Mouse (Mus musculus) lung, postnatal 14 days (tissue): ENCODE measurements around the gene Oas2.
A peak's percentile ranks its signal among the peaks of the same experiment; 100 is the strongest.
"Not testable (repeated sequence)": the region's sequence is repeated elsewhere in the genome, so short reads cannot be mapped to it uniquely, and the experiment has no call there.

Source experiments
- DNase-seq: peaks from one replicate; pipeline ENCODE4 v3.0.0; 2021

Gene Oas2

DNA sequence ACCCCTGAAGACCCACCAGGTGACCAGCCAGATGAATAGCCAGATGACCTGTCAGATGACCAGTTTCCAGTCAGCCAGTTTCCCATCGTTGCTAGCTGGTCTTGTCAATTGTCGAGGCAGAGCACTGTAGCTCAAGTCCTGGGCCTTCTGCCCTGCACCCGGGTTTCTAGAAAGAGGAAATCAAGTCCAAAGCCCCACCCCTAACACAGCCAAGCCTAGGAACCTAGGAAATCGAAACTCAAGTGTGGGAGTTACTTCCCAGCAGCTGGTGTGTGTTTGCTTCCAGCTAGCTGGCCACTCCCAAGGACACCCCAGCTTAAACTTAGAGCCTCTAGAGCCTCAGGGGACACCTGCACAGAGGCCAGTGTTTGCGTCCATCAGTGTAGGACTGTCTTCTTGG is at the start of gene Oas2:
Gene Oas2, minus strand, starts transcription at position 166 of the 400 bp plus-strand sequence.
- DNase-seq = no peak

DNA sequence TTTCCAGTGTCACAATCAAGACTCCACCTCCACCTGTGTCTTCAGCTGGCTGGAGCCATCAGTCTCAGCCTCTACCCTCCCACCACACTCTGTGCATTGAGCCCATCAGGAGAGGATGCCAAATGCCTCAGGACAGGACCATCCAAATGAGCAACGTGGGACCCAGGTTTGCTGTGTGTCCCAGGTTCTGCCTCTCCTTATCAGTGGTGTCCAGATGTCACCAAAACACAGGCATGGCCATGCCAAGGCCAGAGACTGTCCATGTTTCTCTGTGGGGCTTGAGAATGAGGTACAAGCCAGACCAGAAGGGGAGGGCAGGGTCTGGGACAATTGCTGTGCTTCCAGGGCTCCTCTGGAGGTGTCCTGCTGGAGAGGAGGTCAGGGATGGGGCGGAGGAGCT is 49.3 kb upstream of the Oas2 start:
- not testable (repeated sequence) for DNase-seq

- not testable (repeated sequence) for DNase-seq
Measured at GRCm38 (mm10) chr5:120798147-120798546, 48.5 kb upstream of the Oas2 start.

DNA sequence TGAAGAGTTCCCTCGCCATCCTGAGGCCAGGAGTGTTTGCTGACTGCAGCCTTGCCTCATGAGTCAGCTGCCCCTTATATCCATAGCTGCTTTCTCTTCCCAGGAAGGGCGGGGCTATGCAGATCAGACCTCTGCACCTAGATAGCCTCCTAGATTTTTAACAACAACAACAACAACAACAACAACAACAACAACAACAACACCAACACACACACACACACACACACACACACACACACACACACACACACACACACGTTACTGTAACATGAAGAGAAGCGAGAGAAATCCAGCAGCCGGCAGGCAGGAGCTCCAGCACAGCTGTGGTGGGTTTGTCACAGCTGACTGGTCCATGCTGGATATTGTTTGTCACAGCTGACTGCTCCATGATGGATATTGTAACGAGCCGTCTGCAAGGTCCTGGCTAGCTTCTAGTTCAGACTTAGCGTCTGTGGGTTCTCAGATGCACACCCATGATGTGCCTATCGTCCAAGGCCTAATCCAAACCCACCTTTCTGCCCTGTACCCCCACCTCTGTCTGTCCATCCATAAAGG is 45.9 kb upstream of the Oas2 start, which contains the start of gene Oas1e:
Gene Oas1e, minus strand, starts transcription at position 51 of the 555 bp plus-strand sequence.
- DNase-seq = not testable (repeated sequence)

GRCm38 (mm10) chr5:120793043-120793442 is 43.4 kb upstream of the Oas2 start:
- DNase-seq = peak; percentile 66

DNA sequence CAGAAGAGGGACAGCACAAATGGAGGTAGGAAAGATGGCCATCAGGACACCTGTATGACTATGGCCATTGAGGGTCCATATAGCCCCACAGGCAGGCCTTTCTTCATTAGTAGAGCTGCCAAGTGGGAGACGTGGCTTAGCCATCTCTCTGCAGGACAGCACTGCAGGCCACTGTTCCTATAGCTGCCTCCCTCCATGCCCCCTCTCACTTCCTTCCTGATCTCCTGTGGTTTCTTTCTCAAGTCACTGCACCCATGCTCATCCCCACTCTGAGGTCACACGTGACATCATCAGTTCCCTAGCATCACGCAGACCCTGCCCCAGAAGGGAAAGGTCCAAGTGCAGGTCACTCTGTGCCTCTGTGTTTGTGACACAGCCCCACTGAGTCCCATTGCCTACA is 37.4 kb upstream of the Oas2 start:
- no peak for DNase-seq

DNA sequence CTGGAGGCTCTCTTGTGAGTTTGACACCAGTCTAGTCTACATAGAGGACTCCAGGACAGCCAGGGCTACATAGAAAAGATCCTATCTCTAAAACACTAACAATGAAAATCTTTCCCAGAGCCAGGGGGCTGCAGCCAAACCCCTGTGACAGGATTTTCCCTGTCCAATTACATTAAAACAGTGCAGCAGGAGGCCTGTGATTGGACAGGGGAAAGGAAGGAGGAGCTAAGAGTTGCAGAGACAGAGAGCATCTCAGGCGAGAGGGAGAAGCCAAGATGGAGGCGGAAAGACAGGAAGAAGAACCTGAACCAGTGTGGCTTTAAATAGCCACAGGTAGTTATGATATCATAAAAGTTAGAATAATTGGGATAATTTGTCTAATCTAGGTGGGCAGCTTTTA is 32.8 kb upstream of the Oas2 start:
- no peak for DNase-seq

GRCm38 (mm10) chr5:120781646-120782045 is 32.0 kb upstream of the Oas2 start:
- DNase-seq = no peak

DNA sequence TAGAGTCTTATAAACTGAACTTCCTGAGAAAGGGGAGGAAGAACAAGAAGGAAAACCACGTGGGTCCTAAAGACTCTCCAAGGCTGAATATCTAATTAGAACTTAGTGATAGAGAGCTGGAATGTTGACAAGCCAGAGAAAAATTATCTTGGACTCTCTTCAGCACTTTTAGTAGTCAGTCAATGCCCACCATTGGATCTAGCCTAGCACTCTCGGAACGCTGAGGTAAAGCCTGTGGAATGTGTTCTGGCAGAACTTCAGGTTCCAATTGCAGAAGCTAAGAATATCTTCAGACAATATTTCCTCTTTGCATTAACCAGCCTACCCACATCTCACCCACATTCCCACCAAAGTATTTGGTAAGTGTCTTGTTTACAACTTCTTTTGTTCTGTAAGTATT is 30.3 kb upstream of the Oas2 start:
- DNase-seq = peak; percentile 14

- no peak for DNase-seq
Measured at GRCm38 (mm10) chr5:120778941-120779340, 29.3 kb upstream of the Oas2 start.

DNA sequence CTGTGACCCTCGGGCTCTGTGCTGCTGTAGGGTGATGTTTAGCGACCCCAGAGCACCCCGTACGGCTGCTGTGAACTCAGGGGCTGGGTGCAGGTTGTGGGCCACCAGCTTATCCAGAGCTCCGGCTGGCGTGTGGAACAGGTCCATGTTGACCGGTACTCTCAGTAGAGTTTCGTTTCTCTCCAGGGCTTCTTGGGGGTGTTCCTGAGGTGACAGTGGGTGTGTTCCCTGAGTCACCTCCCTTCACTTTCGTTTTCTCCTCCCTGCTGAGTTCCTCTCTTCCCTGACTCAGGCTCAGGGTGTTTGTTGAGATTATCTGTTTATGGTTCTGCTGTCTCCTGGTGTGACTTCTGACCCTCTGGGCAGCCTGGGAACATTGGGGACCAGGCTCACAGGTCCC is 27.8 kb upstream of the Oas2 start, which contains the start of gene Oas3:
Gene Oas3, minus strand, starts transcription at position 184 of the 400 bp plus-strand sequence.
- no peak for DNase-seq

- DNase-seq = no peak
Measured at GRCm38 (mm10) chr5:120776801-120777200, 27.1 kb upstream of the Oas2 start.

DNA sequence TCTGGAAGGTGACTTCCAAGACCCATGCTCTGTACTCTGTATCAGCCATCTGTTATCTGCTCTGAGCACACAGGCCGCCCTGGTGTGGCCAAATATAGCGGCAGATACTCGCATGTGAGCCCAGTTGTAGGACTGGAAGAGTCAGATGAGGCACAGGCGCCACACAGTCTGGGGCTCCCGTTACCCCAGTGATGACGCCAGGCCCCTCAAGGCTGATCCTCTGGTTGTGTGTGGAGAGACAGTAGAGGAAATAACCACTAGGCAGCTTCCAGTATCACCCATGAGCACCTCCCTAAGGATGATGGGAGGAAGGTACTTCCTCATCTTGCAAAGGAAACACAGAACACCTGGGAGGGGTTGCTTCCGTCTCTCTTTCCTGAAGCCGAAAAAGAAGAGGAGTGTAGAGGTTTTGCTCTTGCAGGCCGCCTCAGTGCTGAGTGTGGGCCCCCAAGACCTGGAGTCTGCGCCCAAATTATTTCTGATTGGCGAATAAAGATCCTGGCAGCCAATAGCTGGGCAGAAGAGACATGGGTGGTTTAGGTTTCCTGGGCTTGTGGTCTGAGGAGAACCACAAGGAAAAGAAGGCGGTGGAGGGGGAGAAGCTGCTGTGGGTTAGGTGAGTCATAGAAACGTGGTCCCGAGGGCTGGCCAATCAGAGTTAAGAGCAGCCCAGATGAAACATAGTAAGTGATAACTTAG is 25.8 kb upstream of the Oas2 start:
- no peak for DNase-seq

DNA sequence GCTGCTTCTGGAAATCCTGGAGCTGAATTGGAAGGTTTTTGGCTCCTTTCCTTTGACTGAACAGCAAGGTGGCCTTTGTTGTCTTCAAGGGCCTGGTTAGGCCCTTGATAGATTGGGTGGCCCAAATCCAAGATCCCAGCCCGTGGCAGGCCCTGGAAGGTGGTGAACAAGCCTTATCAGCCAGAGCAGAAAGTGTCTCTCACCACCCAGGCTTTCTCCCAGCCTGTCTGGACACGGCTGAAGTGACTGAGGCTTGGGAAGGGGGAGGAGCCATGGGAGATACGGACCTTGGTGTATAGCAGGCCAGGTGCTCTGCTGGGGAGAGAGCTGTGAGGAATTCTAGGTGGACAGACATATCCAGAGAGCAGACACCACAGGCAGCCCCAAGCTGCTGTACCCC is 19.7 kb upstream of the Oas2 start:
- no peak for DNase-seq

- DNase-seq = no peak
Measured at GRCm38 (mm10) chr5:120765010-120765409, 15.4 kb upstream of the Oas2 start.

DNA sequence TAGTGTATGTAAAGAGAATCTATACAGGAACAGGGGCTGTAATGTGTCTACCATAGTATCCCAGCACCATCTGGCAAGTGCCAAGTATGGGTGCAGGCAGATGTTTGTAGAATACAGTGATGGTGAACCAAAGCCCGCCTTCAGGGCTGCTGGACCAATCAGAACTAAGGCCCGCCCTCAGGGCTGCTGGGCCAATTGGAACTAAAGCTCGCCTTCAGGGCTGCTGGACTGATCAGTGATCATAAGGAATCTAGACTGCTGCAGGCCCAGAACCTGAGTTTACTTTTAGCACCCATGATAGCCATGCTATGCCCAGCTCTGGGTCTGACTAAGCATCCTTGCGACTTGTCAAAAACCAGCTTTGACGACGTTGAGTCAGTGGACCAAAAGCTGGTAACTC is 12.2 kb upstream of the Oas2 start:
- no peak for DNase-seq

DNA sequence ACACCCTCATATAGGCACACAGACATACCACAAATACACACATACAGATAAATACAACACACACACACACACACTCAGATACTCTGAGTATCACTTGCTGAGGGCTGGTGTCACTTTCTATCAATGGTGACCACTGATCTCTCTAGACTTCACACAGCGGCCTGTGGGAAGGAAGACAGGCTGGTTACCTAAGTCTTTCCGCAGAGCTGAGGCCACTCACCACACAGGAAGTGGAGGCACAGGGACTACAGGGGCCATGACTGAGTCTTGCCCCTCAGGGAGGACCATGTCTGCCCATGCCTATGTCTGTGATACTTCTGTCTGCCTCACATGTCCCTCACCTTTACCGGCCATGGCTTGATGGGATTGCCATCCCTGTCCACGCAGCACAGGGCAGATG is 4.6 kb upstream of the Oas2 start:
- DNase-seq = no peak

DNA sequence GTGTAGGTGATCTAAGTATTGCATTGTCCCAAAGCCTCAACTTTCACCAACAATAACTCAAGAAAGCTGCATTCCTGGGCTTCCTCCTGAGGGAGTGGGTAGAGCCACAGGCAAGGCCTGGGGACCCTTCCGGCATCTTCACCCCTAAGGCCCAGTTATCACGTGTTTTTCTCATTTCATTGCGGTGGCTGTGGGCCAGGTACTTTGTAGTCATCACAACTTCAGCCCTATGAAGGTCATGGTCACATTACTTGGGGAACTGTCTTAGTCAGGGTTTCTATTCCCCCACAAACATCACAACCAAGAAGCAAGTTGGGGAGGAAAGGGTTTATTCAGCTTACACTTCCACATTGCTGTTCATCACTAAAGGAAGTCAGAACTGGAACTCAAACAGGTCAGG is 3.1 kb upstream of the Oas2 start:
- no peak for DNase-seq

DNA sequence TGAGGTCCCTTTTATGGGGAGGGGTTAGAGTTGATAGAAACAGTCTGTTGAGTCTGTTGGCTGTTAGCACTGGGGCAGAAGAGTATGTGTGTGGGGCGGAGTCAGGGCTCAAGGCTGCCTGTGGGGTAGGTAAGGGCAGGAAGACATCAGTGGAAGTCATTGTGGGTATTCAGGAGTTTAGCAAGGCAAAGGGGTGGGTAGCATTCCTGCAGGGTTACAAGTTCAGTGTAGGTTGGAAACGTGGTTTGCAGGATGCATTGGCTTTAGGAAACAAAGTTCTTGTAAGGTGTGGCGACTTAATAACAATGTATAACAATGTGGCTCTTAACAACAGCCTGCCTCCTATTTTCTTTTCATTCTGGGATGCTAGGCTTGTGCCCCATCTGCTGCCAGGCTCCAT is 1.6 kb upstream of the Oas2 start:
- DNase-seq = no peak

DNA sequence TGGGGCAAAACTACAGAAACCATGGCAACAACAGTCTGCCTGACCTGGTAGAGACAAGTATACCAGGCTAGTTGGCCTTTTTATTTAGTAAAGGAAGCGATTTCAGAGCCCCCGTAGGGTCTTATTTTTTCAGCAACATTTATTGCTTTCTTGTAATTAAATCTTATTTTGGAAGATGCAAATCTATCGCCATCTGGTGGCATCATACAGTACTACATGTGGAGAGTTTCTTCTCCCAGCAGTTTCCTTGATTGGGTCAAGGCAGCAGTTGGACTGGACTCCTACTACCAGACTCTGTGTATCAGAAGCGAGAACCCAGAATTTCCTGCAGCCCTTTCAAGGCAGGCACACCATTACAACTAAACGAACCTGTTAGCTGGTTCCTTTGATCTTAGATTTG is 3.2 kb downstream of the Oas2 start:
- DNase-seq = peak; percentile 64

DNA sequence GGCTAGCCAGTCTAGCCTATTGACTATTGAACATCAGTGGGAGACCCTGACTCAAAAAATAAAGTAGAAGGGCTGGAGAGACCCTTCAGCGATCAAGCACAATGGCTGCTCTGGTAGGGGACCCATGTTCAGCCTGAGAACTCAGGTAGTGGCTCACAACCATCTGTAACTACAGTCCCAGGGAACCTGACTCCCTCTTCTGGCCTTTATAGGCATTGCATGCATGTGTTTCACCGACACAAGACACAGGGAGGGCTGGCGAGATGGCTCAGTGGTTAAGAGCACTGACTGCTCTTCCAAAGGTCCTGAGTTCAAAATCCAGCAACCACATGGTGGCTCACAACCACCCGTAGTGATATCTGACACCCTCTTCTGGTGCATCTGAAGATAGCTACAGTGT is 7.5 kb downstream of the Oas2 start:
- peak; percentile 26 for DNase-seq

DNA sequence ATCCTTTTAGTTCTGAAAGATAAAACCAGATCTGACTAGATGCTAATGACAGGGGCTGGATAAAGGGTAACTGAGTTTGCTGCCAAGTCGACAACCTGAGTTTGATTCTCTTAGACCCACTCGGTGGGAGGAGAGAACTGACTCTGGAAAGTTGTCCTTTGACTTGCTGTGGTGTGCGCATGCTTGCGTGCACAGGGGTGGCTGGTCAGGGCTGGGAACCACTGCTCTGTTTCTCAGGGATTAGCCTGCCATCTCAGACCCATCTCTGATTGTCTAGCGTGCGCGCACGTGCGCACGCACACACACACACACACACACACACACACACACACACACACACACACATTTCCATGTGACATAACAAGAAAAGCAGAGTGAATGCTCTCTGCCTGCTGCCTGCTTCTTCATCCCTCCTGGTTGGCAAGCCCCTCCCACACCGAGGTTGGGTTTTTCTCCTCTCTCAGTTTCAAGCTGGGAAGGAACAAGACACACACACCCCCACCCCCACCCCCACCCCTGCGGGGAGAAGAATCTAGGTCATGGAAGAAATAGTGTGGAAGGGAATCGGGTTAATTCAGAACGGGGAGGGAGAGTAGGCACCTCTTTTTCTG is 15.2 kb downstream of the Oas2 start:
- no peak for DNase-seq

DNA sequence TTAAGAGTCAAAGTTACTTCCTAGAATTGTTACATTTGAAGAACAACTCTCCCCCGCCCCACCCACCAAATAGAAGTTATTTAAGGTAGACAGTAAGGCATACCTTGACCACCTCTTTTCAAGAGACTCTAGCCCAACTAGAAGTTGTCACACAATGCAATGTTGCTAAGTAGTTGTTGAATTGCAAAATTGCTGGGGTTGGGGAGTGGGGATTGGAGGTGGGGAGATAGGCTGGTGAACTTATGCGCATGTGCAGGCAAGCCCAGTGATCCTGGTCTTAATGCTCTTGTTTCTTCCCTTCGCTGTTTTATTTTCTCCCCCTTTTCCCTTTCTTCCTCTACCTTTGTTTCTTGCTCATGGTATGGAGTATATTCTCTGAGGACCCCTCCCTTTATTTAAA is 16.0 kb downstream of the Oas2 start:
- no peak for DNase-seq

GRCm38 (mm10) chr5:120732740-120733139 is 16.9 kb downstream of the Oas2 start:
- no peak for DNase-seq
